In genomic region chr1:33739302-33739701, GRCm38 (mm10) we compare ENCODE assay signal across 7 mouse cellular contexts. TPM values are rescaled to one million over a fixed set of nuclear protein-coding genes. Genes with fewer than 3 reads are reported as not detected.
DNase-seq lines count a peak whose midpoint lies in the region; ATAC-seq and TF ChIP-seq lines count a peak whose summit lies in the region.

No protein-coding gene starts in this region.

- peak; percentile 86 for TF ChIP-seq CTCF in cerebellum, adult 2 months (IDR thresholded peaks at IDR 0.05; ENCODE audit: borderline replicate concordance, insufficient read depth, low read depth, low read length)

- WGBS in cerebellum, adult 2 months: 20% methylated on average over 12 of the region's 12 CpGs

- peak; percentile 72 for ATAC-seq in frontal cortex, adult (ENCODE audit: low TSS enrichment)
- ATAC-seq in inflammation-experienced regulatory T-cells, adult 6 months: peak; percentile 86
- peak; percentile 83 for ATAC-seq in megakaryocyte-erythroid progenitor cell, adult 5-6 weeks (replicated peaks; ENCODE audit: low FRiP score, low TSS enrichment, poor library complexity, severe bottlenecking)

- H3K27ac ChIP-seq in cerebellum, adult 2 months (ENCODE audit: insufficient read depth, low read length): no peak overlapping the region

- no peaks in the 10 kb centered on the region for H3K27me3 ChIP-seq in cerebellum, adult 2 months (ENCODE audit: control insufficient read depth, insufficient read depth, low read length)

- no peak overlapping the region for H3K4me3 ChIP-seq in cerebellum, adult 2 months (replicated peaks; ENCODE audit: insufficient read depth, low read depth, low read length)

- DNase-seq in R1 (ENCODE audit: low read depth, low spot score): peak; percentile 81
- DNase-seq in cerebellum, adult 2 months: peak; percentile 74 to 78
- DNase-seq in left cerebral cortex, postnatal 10 days (ENCODE audit: extremely low spot score in 1 of 2, low spot score in 2 of 2): peak; percentile 84 to 87
- DNase-seq in right cerebral cortex, postnatal 36 days (ENCODE audit: low spot score in 2 of 2): peak; percentile 70 to 72

- intact Hi-C loops in left cerebral cortex, postnatal 10 days (cut with DNase I): loop anchor here (2.0 kb wide), 1 partner anchor 67 kb away; no protein-coding TSS in a partner anchor

- TF ChIP-seq POLR2A in cerebellum, adult 2 months (IDR thresholded peaks at IDR 0.05; ENCODE audit: borderline replicate concordance, insufficient read depth, low read length): no peak

- no peaks in the 10 kb centered on the region for H3K4me1 ChIP-seq in cerebellum, adult 2 months (ENCODE audit: control insufficient read depth, insufficient read depth, low read length)

RNA-seq across cellular contexts. Expression of gene Bag2, which starts 18.3 kb away (rescaled TPM):
- 18.6 and 18.7 TPM in 2 replicates for polyA plus RNA-seq in cerebellum, adult 2 months (2012; rRNA removed)
- polyA plus RNA-seq in inflammation-experienced regulatory T-cells, adult 6 months (2017; shearing (Covaris generic)): 1 to 10 TPM; 1.7 to 4.5 (median 2.0) TPM
- 10 to 100 TPM; 14.0 to 16.9 TPM for total RNA-seq in left cerebral cortex, postnatal 10 days (2021)
- 66.0 and 89.5 TPM in 2 replicates for total RNA-seq in megakaryocyte-erythroid progenitor cell, adult 5-6 weeks (2014; fragmentation: Nextera tagmentation)
- 64.8 and 76.6 TPM in 2 replicates for total RNA-seq in megakaryocyte-erythroid progenitor cell, adult 5-6 weeks (2017)

RNA-seq across cellular contexts. Expression of gene Rab23, which starts 19.6 kb away (rescaled TPM):
- polyA plus RNA-seq in cerebellum, adult 2 months (2012; rRNA removed): 22.0 and 25.1 TPM in 2 replicates
- 1 to 10 TPM; 6.7 to 7.5 (median 6.8) TPM for polyA plus RNA-seq in inflammation-experienced regulatory T-cells, adult 6 months (2017; shearing (Covaris generic))
- 10 to 100 TPM; 30.8 to 33.8 TPM for total RNA-seq in left cerebral cortex, postnatal 10 days (2021)
- 1.6 and 3.5 TPM in 2 replicates for total RNA-seq in megakaryocyte-erythroid progenitor cell, adult 5-6 weeks (2014; fragmentation: Nextera tagmentation)
- 0.99 and 4.2 TPM in 2 replicates for total RNA-seq in megakaryocyte-erythroid progenitor cell, adult 5-6 weeks (2017)

Comparison
In these comparisons a context has a peak if more than half of its experiments do, and no peak if none do; other contexts are left out.
1. RNA of gene Rab23, which starts 19.6 kb away (total RNA-seq): 30.8 to 33.8 TPM in left cerebral cortex, postnatal 10 days; 0.99 to 4.2 TPM in megakaryocyte-erythroid progenitor cell, adult 5-6 weeks; every median in the first group is over 4 times any median in the second.
2. Peak in every context shown above with its lines, with median percentiles within 50 percentile points of each other: DNase-seq and ATAC-seq.